Mouse (Mus musculus) brain, embryonic 14.5 days (tissue): ENCODE data around the gene 1700029I15Rik.

Experiments
- CTCF ChIP-seq: fragments of 200-500 bp; IDR thresholded peaks from 2 replicates; pipeline ENCODE4 v1.5.1; 2012; ENCODE audit warnings: inconsistent platforms, mild to moderate bottlenecking, moderate library complexity, borderline replicate concordance; ENCODE audit not compliant: insufficient read depth, insufficient read length; ENCODE audit errors: extremely low read depth
- POLR2A ChIP-seq: fragments of 200-500 bp; IDR thresholded peaks from 2 replicates; pipeline ENCODE4 v1.6.1; 2012; ENCODE audit warnings: mild to moderate bottlenecking, inconsistent platforms, borderline replicate concordance; ENCODE audit not compliant: poor library complexity, insufficient read depth, insufficient read length, severe bottlenecking; ENCODE audit errors: extremely low read depth

DNA sequence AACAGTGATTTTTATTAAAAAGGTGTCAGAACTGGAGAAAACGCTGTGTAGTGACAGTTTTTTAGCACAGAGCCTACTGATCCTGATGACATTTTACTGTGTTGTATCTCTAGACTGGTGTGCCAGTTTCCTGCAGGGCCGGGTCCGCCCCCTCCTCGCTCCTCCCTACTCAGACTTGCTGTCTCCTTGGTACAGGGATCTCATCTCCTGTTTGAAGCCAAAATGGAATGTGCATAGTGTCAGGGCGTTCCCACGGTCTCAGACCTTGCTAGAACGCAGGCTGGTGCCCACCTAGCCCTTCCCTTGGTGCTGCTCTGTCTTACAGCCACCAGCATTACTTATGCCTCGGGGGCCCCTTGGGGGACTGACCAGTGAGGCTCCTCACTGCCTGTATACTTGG lies 20.5 kb upstream of the 1700029I15Rik start:
- TF ChIP-seq CTCF (no peak), POLR2A (no peak)
